Mouse (Mus musculus) lung, postnatal 0 days (tissue): ENCODE data around the gene Cul9.

ENCODE experiments used
- CTCF ChIP-seq: IDR thresholded peaks from 2 replicates; pipeline ENCODE4 v1.5.1; 2016; ENCODE audit warnings: antibody characterized with exemption, mild to moderate bottlenecking
- EP300 ChIP-seq: IDR thresholded peaks from 2 replicates; pipeline ENCODE4 v1.6.1; 2016; ENCODE audit warnings: antibody characterized with exemption, mild to moderate bottlenecking, control low read depth

DNA sequence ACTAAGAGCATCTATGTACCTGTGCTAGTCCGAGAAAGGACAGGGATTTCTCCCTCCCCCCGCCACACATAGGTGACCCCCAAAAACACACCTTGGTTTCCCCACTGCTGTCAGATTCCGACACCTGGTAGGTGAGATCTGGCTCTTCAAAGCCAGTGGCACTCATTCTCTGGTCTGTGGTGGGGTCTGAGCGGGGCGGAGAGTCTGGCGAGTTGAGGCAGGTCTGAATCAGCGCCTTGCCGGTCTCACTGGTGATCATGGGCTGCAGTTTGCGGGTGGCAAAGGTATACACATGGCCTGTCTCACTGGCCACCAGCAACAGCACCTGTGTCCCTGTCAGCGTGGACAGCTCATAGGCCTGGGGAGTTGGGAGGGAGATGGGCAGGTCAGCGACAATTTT lies 7.3 kb upstream of the Cul9 start:
- no peak for TF ChIP-seq CTCF
- no peak for TF ChIP-seq EP300
